23 mouse cellular contexts compared by ENCODE assay signal in genomic region chr4:96330661-96331380, GRCm38 (mm10). TPM values are rescaled to one million over a fixed set of nuclear protein-coding genes. Genes with fewer than 3 reads are reported as not detected.
DNase-seq lines count a peak whose midpoint lies in the region; ATAC-seq and TF ChIP-seq lines count a peak whose summit lies in the region.
"Not testable (repeated sequence)": the region's sequence is repeated elsewhere in the genome, so short reads cannot be mapped to it uniquely, and the experiment has no call there.
"Had no signal": no experiment of that assay in that cellular context is flagged by ENCODE, and none has a peak within 500 bp of the region (broad histone marks: within the 10 kb centered on the region; RNA-seq: fewer than 3 reads in every experiment).

No protein-coding gene starts in this region.

- TF ChIP-seq CTCF in kidney, adult 2 months (conservative IDR thresholded peaks at IDR 0.05; ENCODE audit: insufficient read depth, insufficient read length, low read depth, low read length); liver, adult 2 months (IDR thresholded peaks at IDR 0.05; ENCODE audit: low read depth, low read length); stomach, postnatal 0 days (IDR thresholded peaks at IDR 0.05; ENCODE audit: low read depth): not testable (repeated sequence)

- DNase-seq in embryonic facial prominence, embryonic 10.5 days (ENCODE audit: low spot score), result peak; percentile 9
- peak; percentile 97 for DNase-seq in kidney, adult 2 months
- DNase-seq in kidney, postnatal 14 days, result peak; percentile 89
- DNase-seq in liver, adult 2 months (ENCODE audit: extremely low read depth, low read depth, low spot score), result peak; percentile 90
- peak; percentile 20 for DNase-seq in stomach, postnatal 0 days (ENCODE audit: low spot score)

- TF ChIP-seq EP300 in stomach, postnatal 0 days (optimal IDR thresholded peaks at IDR 0.05), result not testable (repeated sequence)

- H3K9me3 ChIP-seq in embryonic facial prominence, embryonic 10.5 days; intestine, embryonic 15.5 days; kidney, embryonic 15.5 days (replicated peaks); stomach, postnatal 0 days (ENCODE audit: control insufficient read depth, low read length): not testable (repeated sequence)

- H3K9ac ChIP-seq in intestine, embryonic 15.5 days; kidney, embryonic 15.5 days; liver, adult 2 months (ENCODE audit: low read depth, low read length); stomach, postnatal 0 days (ENCODE audit: low read length): not testable (repeated sequence)

- H3K4me1 ChIP-seq in embryonic facial prominence, embryonic 10.5 days; intestine, embryonic 15.5 days (replicated peaks); kidney, adult 2 months (ENCODE audit: control insufficient read depth, insufficient read depth, low read length); kidney, embryonic 15.5 days; liver, adult 2 months (ENCODE audit: control insufficient read depth, insufficient read depth, low read length); stomach, postnatal 0 days (replicated peaks; ENCODE audit: control insufficient read depth, insufficient read depth): not testable (repeated sequence)

- not testable (repeated sequence) for H3K27me3 ChIP-seq in embryonic facial prominence, embryonic 10.5 days (replicated peaks; ENCODE audit: low read depth, poor library complexity, severe bottlenecking); intestine, embryonic 15.5 days (replicated peaks); kidney, adult 2 months (replicated peaks; ENCODE audit: control insufficient read depth, insufficient read depth, low read length); kidney, embryonic 15.5 days; liver, adult 2 months (ENCODE audit: control insufficient read depth, insufficient read depth, low read length); stomach, postnatal 0 days (ENCODE audit: control insufficient read depth, insufficient read depth, low read length)

- H3K4me2 ChIP-seq in intestine, embryonic 15.5 days (replicated peaks); stomach, postnatal 0 days (replicated peaks; ENCODE audit: low read depth): not testable (repeated sequence)
- peak overlapping the region; percentile 45 for H3K4me2 ChIP-seq in kidney, embryonic 15.5 days

- H3K79me2 ChIP-seq in liver, adult 2 months (ENCODE audit: control insufficient read depth, insufficient read depth, low read length), result not testable (repeated sequence)

- H3K36me3 ChIP-seq in embryonic facial prominence, embryonic 10.5 days (replicated peaks); intestine, embryonic 15.5 days; kidney, adult 2 months (ENCODE audit: control insufficient read depth, insufficient read depth, low read length); kidney, embryonic 15.5 days; liver, adult 2 months (ENCODE audit: control insufficient read depth, insufficient read depth, low read length); stomach, postnatal 0 days (ENCODE audit: control insufficient read depth, insufficient read depth, low read length): not testable (repeated sequence)

- ATAC-seq in intestine, embryonic 15.5 days, result peak; percentile 47; the same call in 1 of the 2 replicates
- peak; percentile 94 for ATAC-seq in kidney, embryonic 15.5 days (replicated peaks; ENCODE audit: low FRiP score)
- ATAC-seq in stomach, postnatal 0 days (ENCODE audit: low FRiP score, low TSS enrichment), result not testable (repeated sequence)

- not testable (repeated sequence) for H3K27ac ChIP-seq in embryonic facial prominence, embryonic 10.5 days (replicated peaks); intestine, embryonic 15.5 days; liver, adult 2 months (replicated peaks; ENCODE audit: insufficient read depth, low read depth, low read length); stomach, postnatal 0 days (replicated peaks)
- peak overlapping the region; percentile 99 for H3K27ac ChIP-seq in kidney, adult 2 months (ENCODE audit: insufficient read depth, low read depth, low read length)
- H3K27ac ChIP-seq in kidney, embryonic 15.5 days, result peak overlapping the region; percentile 95

- not testable (repeated sequence) for H3K4me3 ChIP-seq in embryonic facial prominence, embryonic 10.5 days; intestine, embryonic 15.5 days (replicated peaks); kidney, adult 2 months (ENCODE audit: insufficient read depth, low read depth, low read length); kidney, embryonic 15.5 days (replicated peaks); liver, adult 2 months (ENCODE audit: insufficient read depth, low read depth, low read length); stomach, postnatal 0 days (ENCODE audit: low read depth, low read length)

- 79% methylated on average over 8 of the region's 8 CpGs for WGBS in embryonic facial prominence, embryonic 10.5 days
- WGBS in intestine, embryonic 15.5 days, result 72% methylated on average over 8 of the region's 8 CpGs
- 25% methylated on average over 8 of the region's 8 CpGs for WGBS in kidney, adult 2 months
- WGBS in kidney, embryonic 15.5 days, result 34% methylated on average over 8 of the region's 8 CpGs
- 69% methylated on average over 8 of the region's 8 CpGs for WGBS in liver, adult 2 months
- 66% methylated on average over 8 of the region's 8 CpGs for WGBS in stomach, postnatal 0 days

- TF ChIP-seq POLR2A in kidney, adult 2 months (IDR thresholded peaks at IDR 0.05; ENCODE audit: low read depth, low read length); liver, adult 2 months (IDR thresholded peaks at IDR 0.05; ENCODE audit: extremely low read depth, insufficient read depth, low read length): not testable (repeated sequence)

RNA-seq across cellular contexts. Expression of gene Cyp2j11, which starts 17.6 kb away (rescaled TPM):
- not detected in 2 replicates for polyA plus RNA-seq in embryonic facial prominence, embryonic 10.5 days (2016; fragmentation: Nextera tagmentation; extraction: Ambion mirVana)
- polyA plus RNA-seq in intestine, embryonic 15.5 days (2015; fragmentation: Nextera tagmentation; extraction: Ambion mirVana), result not detected in 2 replicates
- 137 and 187 TPM in 2 replicates for polyA plus RNA-seq in kidney, adult 2 months (2012; rRNA removed)
- 3.5 and 4.0 TPM in 2 replicates for polyA plus RNA-seq in kidney, embryonic 15.5 days (2015; fragmentation: Nextera tagmentation; extraction: Ambion mirVana)
- not detected in 2 replicates for total RNA-seq in liver, adult 2 months (2014; rRNA removed)
- polyA plus RNA-seq in liver, adult 2 months (2012; rRNA removed), result not detected in 2 replicates
- not detected in 2 replicates for polyA plus RNA-seq in stomach, postnatal 0 days (2015; fragmentation: Nextera tagmentation; extraction: Ambion mirVana)
- total RNA-seq: adrenal gland, adult 2 months; adrenal gland, postnatal 25 days; CH12.LX; forebrain, postnatal 0 days; gastrocnemius, adult 18-20 months; gastrocnemius, postnatal 14 days; heart, adult 2 months; heart, postnatal 14 days; hematopoietic stem cell, adult 5-6 weeks had no signal
- polyA plus RNA-seq: adrenal gland, adult 2 months; cerebellum, adult 2 months; embryonic facial prominence, embryonic 12.5 days; forebrain, embryonic 13.5 days; forebrain, postnatal 0 days; heart, adult 2 months; heart, embryonic 11.5 days; heart, embryonic 15.5 days; hindbrain, embryonic 13.5 days; Patski had no signal

Comparison
In these comparisons a context has a peak if more than half of its experiments do, and no peak if none do; other contexts are left out.
1. RNA of gene Cyp2j11, which starts 17.6 kb away (polyA plus RNA-seq): 137 to 187 TPM in kidney, adult 2 months; 3.5 to 4.0 TPM in kidney, embryonic 15.5 days, not detected in embryonic facial prominence, embryonic 10.5 days, not detected in intestine, embryonic 15.5 days, not detected in liver, adult 2 months and not detected in stomach, postnatal 0 days; every median in the first group is over 10 times any median in the second.
2. DNase-seq: peak in every context shown above with its lines; median percentile 97 in kidney, adult 2 months; 90 in liver, adult 2 months; 89 in kidney, postnatal 14 days; 20 in stomach, postnatal 0 days; 9 in embryonic facial prominence, embryonic 10.5 days.